Mouse (Mus musculus) adrenal gland, postnatal 10 days (tissue): ENCODE data around the gene Gm2022. TPM values are rescaled to one million over a fixed set of nuclear protein-coding genes. Genes with fewer than 3 reads are reported as not detected.
"Not testable (repeated sequence)": the region's sequence is repeated elsewhere in the genome, so short reads cannot be mapped to it uniquely, and the experiment has no call there.

ENCODE experiments used
- DNase-seq: peaks from one replicate; pipeline ENCODE4 v3.0.0; 2021; ENCODE audit warnings: mixed read lengths
- long read RNA-seq, 2 experiments: library from polyadenylated mRNA; stranded (forward); transcript quantifications; one replicate each; pipeline ENCODE4 v2.0.0; 2021
- total RNA-seq, 2 experiments: library from RNA; stranded (reverse); gene quantifications; 2 replicates each; pipeline ENCODE4 v1.2.3; 2021

Gene Gm2022
- not detected for total RNA-seq
- long read RNA-seq, experiment 1 = 0 reads
- long read RNA-seq, experiment 2 = 0 reads

GRCm38 (mm10) chr12:87895070-87895469 is at the start of gene Gm2022:
Gm2022 (plus strand) TSS chr12:87895370.
- not testable (repeated sequence) for DNase-seq

- not testable (repeated sequence) for DNase-seq
Measured at GRCm38 (mm10) chr12:87850657-87851056, 44.5 kb upstream of the Gm2022 start.

- DNase-seq = not testable (repeated sequence)
Measured at GRCm38 (mm10) chr12:87856067-87856466, 39.1 kb upstream of the Gm2022 start.

GRCm38 (mm10) chr12:87861740-87862692 is 33.2 kb upstream of the Gm2022 start:
- not testable (repeated sequence) for DNase-seq

- DNase-seq = not testable (repeated sequence)
Measured at GRCm38 (mm10) chr12:87863638-87864037, 31.5 kb upstream of the Gm2022 start.

- not testable (repeated sequence) for DNase-seq
Measured at GRCm38 (mm10) chr12:87864048-87864447, 31.1 kb upstream of the Gm2022 start.

GRCm38 (mm10) chr12:87873772-87874171 is 21.4 kb upstream of the Gm2022 start, which contains the start of gene Gm2016:
Gm2016 (plus strand) TSS chr12:87874072.
- not testable (repeated sequence) for DNase-seq

GRCm38 (mm10) chr12:87919721-87920120 is 24.6 kb downstream of the Gm2022 start, which contains the start of gene Gm2035:
Gm2035 (minus strand) TSS chr12:87919857.
- not testable (repeated sequence) for DNase-seq

Other genes starting within 250 kb of the Gm2022 start
- not detected for gene Gm21319, start 119.6 kb upstream of the Gm2022 start, total RNA-seq
- gene Gm21936, start 99.9 kb upstream of the Gm2022 start, total RNA-seq = not detected
- not detected for gene BB287469, start 78.8 kb upstream of the Gm2022 start, total RNA-seq
- not detected for gene Gm2001, start 53.0 kb upstream of the Gm2022 start, total RNA-seq
- not detected for gene Gm2016, start 21.3 kb upstream of the Gm2022 start, total RNA-seq
- gene Gm2035, start 24.5 kb downstream of the Gm2022 start, total RNA-seq = not detected
- not detected for gene Gm2042, start 58.7 kb downstream of the Gm2022 start, total RNA-seq
- gene Gm2075, start 116.5 kb downstream of the Gm2022 start, total RNA-seq = not detected
- gene Gm6803, start 123.4 kb downstream of the Gm2022 start, total RNA-seq = not detected
- not detected for gene Gm2056, start 131.6 kb downstream of the Gm2022 start, total RNA-seq
- gene Gm16368, start 188.3 kb downstream of the Gm2022 start, total RNA-seq = not detected